Mouse (Mus musculus): ENCODE data around the gene Tcl1b4.
"Not testable (repeated sequence)": the region's sequence is repeated elsewhere in the genome, so short reads cannot be mapped to it uniquely, and the experiment has no call there.

Tcl1b4 gene

DNA sequence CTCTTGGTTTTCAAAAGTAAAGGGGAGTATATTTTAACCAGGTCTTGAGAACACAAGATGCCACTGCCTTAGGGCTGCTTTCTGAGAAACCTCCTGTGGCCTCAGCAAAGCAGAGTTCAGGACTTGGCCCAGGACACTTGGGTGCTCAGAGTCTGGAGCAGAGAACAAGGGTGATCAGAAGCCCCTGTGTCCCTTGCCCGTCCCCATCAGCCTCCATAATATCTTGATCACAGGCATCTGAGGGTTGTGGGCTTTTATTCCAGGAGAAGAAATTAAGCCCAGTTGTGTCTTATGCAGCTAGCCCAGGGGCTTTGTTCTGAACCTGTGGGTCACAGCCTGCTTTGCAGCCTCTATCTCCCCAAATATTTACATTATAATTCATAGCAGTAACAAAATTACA lies at the start of gene Tcl1b4:
TSS of gene Tcl1b4 (plus strand) at position 301 of the 400 bp plus-strand sequence.
- DNase-seq (ENCODE audit: low read depth, low spot score), result not testable (repeated sequence)

- DNase-seq (ENCODE audit: low read depth, low spot score), result not testable (repeated sequence)
Measured at GRCm38 (mm10) chr12:105155286-105155685, 46.5 kb upstream of the Tcl1b4 start.

- DNase-seq (ENCODE audit: low read depth, low spot score), result no peak
Measured at GRCm38 (mm10) chr12:105158842-105159241, 42.9 kb upstream of the Tcl1b4 start.

DNA sequence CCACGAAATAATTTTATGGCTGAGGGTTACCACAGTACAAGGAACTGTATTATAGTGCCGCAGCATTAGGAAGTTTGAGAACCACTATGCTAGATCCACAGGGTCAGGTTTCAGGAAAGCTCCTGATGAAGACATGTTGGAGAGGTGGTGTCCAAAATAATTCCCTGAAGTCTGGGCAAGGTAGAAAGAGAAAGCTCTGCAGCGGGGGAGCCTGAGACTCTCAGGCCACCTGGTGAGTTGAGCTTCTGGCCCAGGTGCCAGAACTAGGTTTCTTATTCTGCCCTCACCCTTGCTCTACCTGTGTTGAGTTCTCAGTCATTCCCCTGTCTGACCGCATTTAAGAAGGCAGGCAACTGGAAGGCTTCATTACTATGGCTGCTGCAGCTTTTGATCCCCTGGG lies 42.4 kb upstream of the Tcl1b4 start, which contains the start of gene Tcl1b1:
TSS of gene Tcl1b1 (plus strand) at position 301 of the 400 bp plus-strand sequence.
- DNase-seq (ENCODE audit: low read depth, low spot score), result no peak

- no peak for DNase-seq (ENCODE audit: low read depth, low spot score)
Measured at GRCm38 (mm10) chr12:105166734-105167133, 35.0 kb upstream of the Tcl1b4 start.

- no peak for DNase-seq (ENCODE audit: low read depth, low spot score)
Measured at GRCm38 (mm10) chr12:105173366-105173765, 28.4 kb upstream of the Tcl1b4 start.

DNA sequence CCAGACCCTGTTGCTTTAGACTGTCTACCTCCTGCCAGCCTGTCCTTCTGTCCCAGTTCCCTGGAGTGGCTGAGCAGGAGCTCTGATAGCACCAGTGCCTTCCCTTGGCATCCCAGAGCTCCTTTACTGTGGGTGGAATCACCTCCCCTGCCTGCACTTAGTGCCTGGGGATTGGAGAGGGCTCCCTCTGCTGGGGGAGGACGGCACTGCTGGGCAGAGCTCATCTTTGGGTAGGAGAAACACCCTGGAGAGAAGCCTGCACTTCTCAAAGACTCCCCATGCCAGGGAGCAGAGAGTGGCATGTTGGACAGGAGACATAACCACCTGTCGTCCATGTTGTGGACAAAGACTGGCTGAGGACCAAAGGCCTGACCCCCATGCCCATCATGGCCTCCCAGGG lies 27.4 kb upstream of the Tcl1b4 start:
- DNase-seq (ENCODE audit: low read depth, low spot score), result not testable (repeated sequence)

GRCm38 (mm10) chr12:105176044-105176443 lies 25.7 kb upstream of the Tcl1b4 start, which contains the start of gene Tcl1b5:
Gene Tcl1b5 (plus strand): TSS chr12:105176344.
- not testable (repeated sequence) for DNase-seq (ENCODE audit: low read depth, low spot score)

- not testable (repeated sequence) for DNase-seq (ENCODE audit: low read depth, low spot score)
Measured at GRCm38 (mm10) chr12:105181040-105181644, 20.6 kb upstream of the Tcl1b4 start.

GRCm38 (mm10) chr12:105188980-105189379 lies 12.8 kb upstream of the Tcl1b4 start:
- DNase-seq (ENCODE audit: low read depth, low spot score), result not testable (repeated sequence)

DNA sequence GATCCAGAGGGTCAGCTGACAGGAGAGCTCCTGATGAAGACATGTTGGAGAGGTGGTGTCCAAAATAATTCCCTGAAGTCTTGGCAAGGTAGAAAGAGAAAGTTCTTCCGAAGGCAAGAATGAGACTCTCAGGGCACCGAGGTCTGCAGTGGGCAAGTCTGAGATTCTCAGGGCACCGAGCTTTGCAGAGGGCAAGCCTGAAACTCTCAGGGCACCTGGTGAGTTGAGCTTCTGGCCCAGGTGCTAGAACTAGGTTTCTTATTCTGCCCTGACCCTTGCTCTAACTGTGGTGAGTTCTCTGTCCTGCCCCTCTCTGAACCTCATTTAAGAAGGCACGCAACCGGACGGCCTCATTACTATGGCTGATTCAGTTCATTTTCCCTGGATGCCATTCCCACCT lies 11.0 kb upstream of the Tcl1b4 start, which contains the start of gene Tcl1b3:
TSS of gene Tcl1b3 (plus strand) at position 301 of the 400 bp plus-strand sequence.
- not testable (repeated sequence) for DNase-seq (ENCODE audit: low read depth, low spot score)

DNA sequence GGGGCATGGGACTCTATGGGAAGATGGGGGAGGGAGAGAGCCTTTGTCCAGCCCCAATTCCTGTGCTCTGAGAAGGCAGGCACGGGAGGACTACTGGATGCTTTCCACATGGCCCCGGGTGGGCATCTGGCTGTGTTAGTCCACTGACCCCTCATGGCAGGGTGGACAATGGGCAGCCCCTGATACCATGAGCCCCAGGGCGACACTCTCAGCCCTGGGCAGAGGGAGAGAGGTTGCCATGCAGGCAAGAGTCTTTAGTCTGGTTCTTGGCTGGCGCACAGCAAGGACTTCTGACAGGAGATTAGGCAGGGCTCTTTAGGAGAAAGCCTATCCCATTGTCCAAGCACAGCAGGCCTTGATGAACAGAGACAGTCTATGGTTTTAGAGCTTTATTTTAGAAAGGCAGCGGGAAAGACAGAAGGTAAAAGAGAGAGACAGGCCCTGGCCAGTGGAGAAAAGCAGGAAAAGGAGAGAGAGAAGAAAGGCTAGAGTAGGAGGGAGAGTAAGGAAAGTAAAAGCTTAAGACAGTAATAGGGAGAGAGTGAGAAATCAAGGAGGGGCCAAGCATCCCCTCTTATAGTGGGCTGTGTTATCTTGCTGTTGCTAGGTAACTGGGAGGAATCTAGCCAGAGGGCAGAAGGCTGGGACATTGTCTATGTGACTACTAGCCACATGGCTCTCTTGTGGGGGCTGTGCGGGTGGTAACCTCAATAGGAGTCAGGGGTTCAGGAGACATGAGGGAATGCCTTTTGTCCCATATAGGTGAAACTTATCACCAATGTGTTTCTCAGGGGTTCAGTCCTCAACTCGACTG lies 1.9 kb upstream of the Tcl1b4 start:
- not testable (repeated sequence) for DNase-seq (ENCODE audit: low read depth, low spot score)

- no peak for DNase-seq (ENCODE audit: low read depth, low spot score)
Measured at GRCm38 (mm10) chr12:105207071-105207470, 5.3 kb downstream of the Tcl1b4 start.

GRCm38 (mm10) chr12:105208441-105208840 lies 6.7 kb downstream of the Tcl1b4 start:
- no peak for DNase-seq (ENCODE audit: low read depth, low spot score)

DNA sequence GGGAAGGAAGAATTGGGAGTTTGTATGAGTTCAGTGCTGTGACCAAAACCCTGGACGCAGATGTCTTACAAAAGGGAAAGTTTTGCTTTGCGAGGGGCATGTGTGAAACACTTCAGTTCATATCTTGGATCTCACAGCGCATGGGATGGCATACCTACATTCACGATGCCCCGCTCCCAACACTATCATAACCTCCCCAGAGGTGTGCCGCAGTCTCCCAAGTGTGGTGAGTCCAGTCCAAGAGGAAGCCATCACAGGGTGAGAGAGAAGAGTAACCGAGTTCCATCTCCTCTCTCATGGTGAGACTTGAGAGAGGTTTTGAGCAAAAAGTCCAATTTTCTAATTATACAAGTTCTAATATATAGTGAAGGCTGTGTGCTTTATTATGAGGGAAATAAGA lies 7.5 kb downstream of the Tcl1b4 start:
- DNase-seq (ENCODE audit: low read depth, low spot score), result no peak

DNA sequence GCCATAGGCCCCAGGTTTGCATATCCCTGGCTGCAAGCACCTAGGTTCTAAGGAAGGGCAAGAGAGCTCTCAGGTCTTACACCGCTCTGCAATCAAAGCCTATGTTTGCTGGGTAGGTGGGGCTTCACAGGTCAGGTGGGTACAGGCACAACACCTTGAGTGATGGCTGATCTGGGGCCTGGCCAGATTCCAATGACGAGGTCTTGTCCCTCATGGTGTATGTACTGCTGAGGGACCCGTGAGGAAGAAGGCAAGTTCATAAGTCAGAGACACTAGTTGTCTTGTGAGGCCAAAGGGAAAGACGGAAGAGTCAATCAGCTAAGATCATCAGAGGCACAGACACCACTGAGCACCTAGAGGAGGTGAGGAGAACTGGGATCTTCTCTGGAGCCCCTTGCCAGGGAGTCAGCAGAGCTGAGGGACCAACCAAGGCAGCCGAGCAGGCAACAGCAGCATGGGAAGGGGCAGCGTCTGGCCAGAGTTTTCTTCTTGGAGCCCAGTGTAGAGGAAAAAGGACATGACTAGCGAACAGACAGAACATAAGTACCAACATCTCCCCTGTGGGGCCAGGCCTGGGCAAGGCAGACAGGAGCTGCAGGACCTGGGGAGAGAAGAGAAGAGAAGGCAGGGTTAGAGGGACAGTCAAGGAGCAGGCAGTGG lies 15.5 kb downstream of the Tcl1b4 start:
- DNase-seq (ENCODE audit: low read depth, low spot score), result no peak

DNA sequence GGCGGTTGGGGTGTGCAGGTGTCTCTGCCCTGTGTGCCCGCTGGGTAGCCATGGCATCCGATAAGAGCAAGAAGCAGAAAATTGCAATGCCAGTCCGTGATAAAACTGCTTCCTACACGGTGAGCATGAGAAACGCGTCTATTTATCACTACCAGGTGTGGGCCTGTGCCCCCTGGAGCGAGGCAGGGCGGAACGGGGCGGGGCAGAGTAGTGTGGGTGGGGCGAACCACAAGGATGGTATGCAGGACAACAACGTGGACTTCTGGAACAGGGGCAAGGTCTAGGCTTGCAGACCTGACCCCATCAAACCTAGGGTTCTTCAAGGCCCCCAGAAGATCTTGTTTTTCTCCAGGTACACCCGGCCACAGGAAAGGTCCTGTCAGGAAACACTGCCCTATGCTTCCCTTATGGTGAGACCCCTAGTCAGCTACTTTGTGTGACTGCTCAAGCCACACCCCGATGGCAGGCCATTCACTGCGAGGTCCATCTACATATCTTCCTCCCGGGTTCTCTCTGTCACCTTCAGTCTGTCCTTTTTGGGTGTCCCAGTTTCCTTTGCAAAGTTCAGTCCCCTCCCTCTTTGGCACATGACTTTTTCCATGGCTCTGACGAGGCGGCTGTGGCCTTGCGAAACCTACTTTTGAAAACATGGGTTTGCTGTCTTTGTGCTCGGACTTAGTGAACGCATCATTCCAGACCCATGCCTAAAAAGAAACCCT lies 21.0 kb downstream of the Tcl1b4 start, which contains the start of gene Tcl1:
TSS of gene Tcl1 (minus strand) at position 193 of the 719 bp plus-strand sequence.
- no peak for DNase-seq (ENCODE audit: low read depth, low spot score)

GRCm38 (mm10) chr12:105224621-105225320 lies 23.0 kb downstream of the Tcl1b4 start:
- DNase-seq (ENCODE audit: low read depth, low spot score), result no peak

GRCm38 (mm10) chr12:105234362-105234761 lies 32.6 kb downstream of the Tcl1b4 start:
- no peak for DNase-seq (ENCODE audit: low read depth, low spot score)

- no peak for DNase-seq (ENCODE audit: low read depth, low spot score)
Measured at GRCm38 (mm10) chr12:105235091-105235490, 33.3 kb downstream of the Tcl1b4 start.

DNA sequence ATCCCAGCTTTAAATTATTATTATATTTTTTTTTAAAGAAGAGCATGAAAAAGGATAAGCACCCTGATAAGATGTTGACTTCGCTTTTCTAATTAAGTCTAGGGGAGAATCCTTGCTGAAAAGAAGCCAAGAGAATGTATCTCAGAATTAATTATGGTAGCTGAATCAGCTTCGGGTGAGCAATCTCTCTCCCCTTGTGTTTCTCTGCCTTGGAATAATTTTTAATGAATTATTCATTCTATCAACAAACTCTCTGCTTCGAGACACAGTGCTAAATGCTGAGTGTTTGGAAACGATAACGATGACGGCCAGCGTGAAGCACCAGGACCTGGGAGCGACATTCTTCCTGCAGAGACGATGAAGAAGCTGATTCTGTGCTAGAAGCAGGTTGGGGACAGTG lies 37.3 kb downstream of the Tcl1b4 start:
- DNase-seq (ENCODE audit: low read depth, low spot score), result no peak
